Mouse (Mus musculus) heart, embryonic 13.5 days (tissue): ENCODE data around the gene Strip2. TPM values are rescaled to one million over a fixed set of nuclear protein-coding genes. Genes with fewer than 3 reads are reported as not detected.

Source experiments
- ATAC-seq: fragments of 200-750 bp; cut with Nextera tagmentation; 2 replicates; pipeline ENCODE4 v1.8.0; 2017; ENCODE audit warnings: moderate TSS enrichment; ENCODE audit not compliant: insufficient number of reproducible peaks, low FRiP score, low TSS enrichment; ENCODE audit errors: extremely low read depth
- H3K27ac ChIP-seq: fragments of 300-500 bp; sonication (generic); replicated peaks from 2 replicates; pipeline ENCODE4 v1.5.1; 2015; ENCODE audit warnings: moderate library complexity, mild to moderate bottlenecking, inconsistent platforms
- H3K27me3 ChIP-seq: fragments of 300-500 bp; sonication (generic); replicated peaks from 2 replicates; pipeline ENCODE4 v1.6.1; 2015; ENCODE audit warnings: mild to moderate bottlenecking, inconsistent platforms
- H3K36me3 ChIP-seq: fragments of 300-500 bp; sonication (generic); 2 replicates; pipeline ENCODE4 v1.6.1; 2015; ENCODE audit warnings: mild to moderate bottlenecking, inconsistent platforms
- H3K4me1 ChIP-seq: fragments of 300-500 bp; sonication (generic); 2 replicates; pipeline ENCODE4 v1.6.1; 2015; ENCODE audit warnings: inconsistent platforms
- H3K4me2 ChIP-seq: fragments of 300-500 bp; sonication (generic); 2 replicates; pipeline ENCODE4 v1.6.1; 2015; ENCODE audit warnings: inconsistent platforms, mild to moderate bottlenecking, moderate library complexity
- H3K4me3 ChIP-seq: fragments of 300-500 bp; sonication (generic); 2 replicates; pipeline ENCODE4 v1.5.1; 2015; ENCODE audit warnings: moderate library complexity, mild to moderate bottlenecking, inconsistent platforms
- H3K9ac ChIP-seq: fragments of 300-500 bp; sonication (generic); 2 replicates; pipeline ENCODE4 v1.6.1; 2015; ENCODE audit warnings: inconsistent platforms, mild to moderate bottlenecking, moderate library complexity
- H3K9me3 ChIP-seq: fragments of 300-500 bp; sonication (generic); 2 replicates; pipeline ENCODE4 v1.6.1; 2016; ENCODE audit warnings: inconsistent platforms
- WGBS: fragments of 180-500 bp; shearing (Covaris S2); methylation state at CpG from one replicate; pipeline ENCODE4 v1.1.7; 2015; ENCODE audit warnings: mixed read lengths; 5-methylcytosine and 5-hydroxymethylcytosine counted together
- polyA plus RNA-seq: library from polyadenylated mRNA; unstranded; fragments of >200 nt; fragmentation: Nextera tagmentation; extraction: Ambion mirVana; gene quantifications from 2 replicates; pipeline ENCODE4 v1.2.1, GENCODE M21; 2015

Gene Strip2
- polyA plus RNA-seq, 1 experiment from 2014 or later, result 37.4 TPM

GRCm38 (mm10) chr6:29901450-29901849 lies 15.4 kb upstream of the Strip2 start:
- WGBS, result 95% methylated on average over 1 of the region's 1 CpGs

GRCm38 (mm10) chr6:29902256-29902655 lies 14.6 kb upstream of the Strip2 start:
- peak overlapping the region; percentile 96 for H3K27ac ChIP-seq
- 64% methylated on average over 2 of the region's 2 CpGs for WGBS

More at GRCm38 (mm10) chr6:29901450-29901849, 15.4 kb upstream of the Strip2 start:
- Histone ChIP-seq H3K9me3 (no peaks in the 10 kb centered on the region), H3K4me1 (peaks cover 41% of the 10 kb centered on the region), H3K4me3 (no peak overlapping the region), H3K4me2 (no peak overlapping the region), H3K36me3 (peaks cover 31% of the 10 kb centered on the region), H3K27me3 (no peaks in the 10 kb centered on the region), H3K9ac (no peak overlapping the region), H3K27ac (no peak overlapping the region)
- ATAC-seq, result no peak

GRCm38 (mm10) chr6:29903343-29903914 lies 13.4 kb upstream of the Strip2 start:
- Histone ChIP-seq H3K4me1 (peaks cover 41% of the 10 kb centered on the region), H3K4me2 (peak overlapping the region; percentile 26), H3K36me3 (peaks cover 26% of the 10 kb centered on the region), H3K4me3 (no peak overlapping the region), H3K27ac (peak overlapping the region; percentile 96), H3K9me3 (no peaks in the 10 kb centered on the region), H3K27me3 (no peaks in the 10 kb centered on the region), H3K9ac (peak overlapping the region; percentile 8; the same call in 1 of the 2 replicates)
- 81% methylated on average over 3 of the region's 3 CpGs for WGBS
- no peak for ATAC-seq

More at GRCm38 (mm10) chr6:29902256-29902655, 14.6 kb upstream of the Strip2 start:
- no peak for ATAC-seq
- Histone ChIP-seq H3K9me3 (no peaks in the 10 kb centered on the region), H3K4me3 (no peak overlapping the region), H3K4me2 (no peak overlapping the region), H3K27me3 (no peaks in the 10 kb centered on the region), H3K4me1 (peaks cover 41% of the 10 kb centered on the region), H3K36me3 (peaks cover 28% of the 10 kb centered on the region), H3K9ac (no peak overlapping the region)

- H3K4me2 ChIP-seq, result peak overlapping the region; percentile 26
- no peaks in the 10 kb centered on the region for H3K27me3 ChIP-seq
- peaks cover 41% of the 10 kb centered on the region for H3K4me1 ChIP-seq
- no peak overlapping the region for H3K4me3 ChIP-seq
- H3K27ac ChIP-seq, result peak overlapping the region; percentile 96
- WGBS, result 29% methylated on average over 3 of the region's 3 CpGs
- no peak for ATAC-seq
- peaks cover 34% of the 10 kb centered on the region for H3K36me3 ChIP-seq
- peak overlapping the region; percentile 61 for H3K9ac ChIP-seq
- no peaks in the 10 kb centered on the region for H3K9me3 ChIP-seq
Observed at GRCm38 (mm10) chr6:29904281-29904680, 12.5 kb upstream of the Strip2 start.

GRCm38 (mm10) chr6:29910631-29911030 lies 6.2 kb upstream of the Strip2 start:
- H3K4me3 ChIP-seq, result no peak overlapping the region
- no peak overlapping the region for H3K4me2 ChIP-seq
- no peaks in the 10 kb centered on the region for H3K4me1 ChIP-seq
- ATAC-seq, result no peak
- H3K9me3 ChIP-seq, result no peaks in the 10 kb centered on the region
- WGBS, result 89% methylated on average over 3 of the region's 3 CpGs
- peaks cover 34% of the 10 kb centered on the region for H3K36me3 ChIP-seq
- H3K27me3 ChIP-seq, result peaks cover 6% of the 10 kb centered on the region
- no peak overlapping the region for H3K9ac ChIP-seq
- no peak overlapping the region for H3K27ac ChIP-seq

- peaks cover 5% of the 10 kb centered on the region for H3K4me1 ChIP-seq
- H3K27me3 ChIP-seq, result peaks cover 19% of the 10 kb centered on the region
- H3K9me3 ChIP-seq, result no peaks in the 10 kb centered on the region
- H3K4me2 ChIP-seq, result no peak overlapping the region
- peaks cover 19% of the 10 kb centered on the region for H3K36me3 ChIP-seq
- no peak overlapping the region for H3K4me3 ChIP-seq
- H3K9ac ChIP-seq, result no peak overlapping the region
- no peak for ATAC-seq
- 30% methylated on average over 1 of the region's 1 CpGs for WGBS
- H3K27ac ChIP-seq, result no peak overlapping the region
Observed at GRCm38 (mm10) chr6:29913673-29914072, 3.1 kb upstream of the Strip2 start.

GRCm38 (mm10) chr6:29914136-29914535 lies 2.7 kb upstream of the Strip2 start:
- H3K4me2 ChIP-seq, result no peak overlapping the region
- ATAC-seq, result no peak
- H3K9ac ChIP-seq, result no peak overlapping the region
- peaks cover 10% of the 10 kb centered on the region for H3K4me1 ChIP-seq
- H3K36me3 ChIP-seq, result peaks cover 15% of the 10 kb centered on the region
- peaks cover 24% of the 10 kb centered on the region for H3K27me3 ChIP-seq
- no peaks in the 10 kb centered on the region for H3K9me3 ChIP-seq
- no peak overlapping the region for H3K4me3 ChIP-seq
- H3K27ac ChIP-seq, result no peak overlapping the region

- Histone ChIP-seq H3K9me3 (no peaks in the 10 kb centered on the region), H3K27ac (no peak overlapping the region), H3K4me3 (peak overlapping the region; percentile 91; the same call in 1 of the 2 replicates), H3K4me1 (peaks cover 20% of the 10 kb centered on the region), H3K27me3 (peaks cover 25% of the 10 kb centered on the region), H3K9ac (no peak overlapping the region), H3K4me2 (peak overlapping the region; percentile 93), H3K36me3 (peaks cover 6% of the 10 kb centered on the region)
- no peak for ATAC-seq
- WGBS, result 39% methylated on average over 9 of the region's 9 CpGs
Observed at GRCm38 (mm10) chr6:29915836-29916235, 976 bp upstream of the Strip2 start.

- WGBS, result under 1% methylated on average over 21 of the region's 21 CpGs
- Histone ChIP-seq H3K36me3 (peaks cover 14% of the 10 kb centered on the region), H3K27me3 (peaks cover 25% of the 10 kb centered on the region), H3K4me3 (peak overlapping the region; percentile 91), H3K9me3 (no peaks in the 10 kb centered on the region), H3K9ac (peak overlapping the region; percentile 93), H3K4me2 (peak overlapping the region; percentile 93), H3K4me1 (peaks cover 22% of the 10 kb centered on the region), H3K27ac (peak overlapping the region; percentile 82)
- peak; percentile 69 for ATAC-seq
Observed at GRCm38 (mm10) chr6:29917383-29917720, 540 bp downstream of the Strip2 start.

GRCm38 (mm10) chr6:29917947-29918346 lies 1.1 kb downstream of the Strip2 start:
- H3K27me3 ChIP-seq, result peaks cover 25% of the 10 kb centered on the region
- H3K9ac ChIP-seq, result peak overlapping the region; percentile 93
- H3K4me3 ChIP-seq, result peak overlapping the region; percentile 91
- H3K4me2 ChIP-seq, result peak overlapping the region; percentile 93
- H3K9me3 ChIP-seq, result no peaks in the 10 kb centered on the region
- peaks cover 23% of the 10 kb centered on the region for H3K4me1 ChIP-seq
- ATAC-seq, result no peak
- H3K27ac ChIP-seq, result peak overlapping the region; percentile 82; the same call in 1 of the 2 replicates
- H3K36me3 ChIP-seq, result peaks cover 14% of the 10 kb centered on the region
- 41% methylated on average over 4 of the region's 4 CpGs for WGBS

- Histone ChIP-seq H3K27me3 (peaks cover 7% of the 10 kb centered on the region; the same call in 1 of the 2 replicates), H3K4me1 (peaks cover 33% of the 10 kb centered on the region), H3K4me2 (peak overlapping the region; percentile 35), H3K27ac (peak overlapping the region; percentile 84), H3K4me3 (no peak overlapping the region), H3K36me3 (peaks cover 62% of the 10 kb centered on the region), H3K9ac (no peak overlapping the region), H3K9me3 (no peaks in the 10 kb centered on the region)
- 18% methylated on average over 4 of the region's 4 CpGs for WGBS
- no peak for ATAC-seq
Observed at GRCm38 (mm10) chr6:29923501-29923900, 6.7 kb downstream of the Strip2 start.

GRCm38 (mm10) chr6:29925594-29926219 lies 8.9 kb downstream of the Strip2 start:
- 72% methylated on average over 6 of the region's 6 CpGs for WGBS
- no peak overlapping the region for H3K9ac ChIP-seq
- H3K4me2 ChIP-seq, result no peak overlapping the region
- H3K4me3 ChIP-seq, result no peak overlapping the region
- H3K36me3 ChIP-seq, result peaks cover 81% of the 10 kb centered on the region
- no peaks in the 10 kb centered on the region for H3K9me3 ChIP-seq
- H3K4me1 ChIP-seq, result peaks cover 19% of the 10 kb centered on the region
- H3K27ac ChIP-seq, result no peak overlapping the region
- ATAC-seq, result no peak
- no peaks in the 10 kb centered on the region for H3K27me3 ChIP-seq
